ENCODE assay signal across 28 mouse cellular contexts in the genomic region with DNA sequence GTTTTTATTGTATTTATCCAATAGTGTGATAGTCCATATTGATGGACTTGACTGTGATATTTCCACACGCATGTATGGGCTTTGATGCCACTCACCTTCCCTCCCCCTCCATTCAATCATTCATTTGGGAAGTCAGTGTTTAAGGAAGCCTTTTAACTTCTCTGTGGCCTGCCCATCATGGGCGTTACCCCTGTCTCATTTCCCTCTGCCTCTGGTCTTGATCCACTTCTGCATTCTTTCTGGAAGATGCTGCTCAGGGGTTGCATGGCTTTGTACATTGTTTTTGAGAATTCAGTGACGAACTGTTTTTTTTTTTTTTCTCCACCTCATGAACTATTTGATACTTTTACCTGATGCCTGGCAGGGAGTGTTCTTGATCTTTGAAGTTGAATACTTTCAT. TPM values are rescaled to one million over a fixed set of nuclear protein-coding genes. Genes with fewer than 3 reads are reported as not detected.
"Had no signal": no experiment of that assay in that cellular context is flagged by ENCODE, and none has a peak within 500 bp of the region (broad histone marks: within the 10 kb centered on the region; RNA-seq: fewer than 3 reads in every experiment).

No protein-coding gene starts in this region.

- H3K27ac ChIP-seq: heart, embryonic 10.5 days; hindbrain, embryonic 13.5 days; hindbrain, embryonic 15.5 days; hindbrain, postnatal 0 days; kidney, embryonic 15.5 days; kidney, postnatal 0 days; limb, embryonic 13.5 days; limb, embryonic 15.5 days; liver, embryonic 12.5 days had no signal

- H3K36me3 ChIP-seq: heart, embryonic 10.5 days; heart, embryonic 12.5 days; hindbrain, embryonic 13.5 days; hindbrain, embryonic 15.5 days; kidney, embryonic 15.5 days; limb, embryonic 13.5 days; limb, embryonic 15.5 days; liver, embryonic 12.5 days had no signal

- H3K4me3 ChIP-seq: heart, embryonic 10.5 days; heart, embryonic 12.5 days; hindbrain, embryonic 13.5 days; hindbrain, embryonic 15.5 days; kidney, embryonic 15.5 days; limb, embryonic 13.5 days; limb, embryonic 15.5 days; liver, embryonic 12.5 days had no signal

- H3K9me3 ChIP-seq: heart, embryonic 10.5 days; heart, embryonic 12.5 days; hindbrain, embryonic 13.5 days; hindbrain, embryonic 15.5 days; kidney, embryonic 15.5 days; limb, embryonic 13.5 days; limb, embryonic 15.5 days; liver, embryonic 12.5 days had no signal

- ATAC-seq: hindbrain, postnatal 0 days; intestine, embryonic 16.5 days; liver, embryonic 12.5 days had no signal

- DNase-seq: gastrocnemius, postnatal 14 days; gastrocnemius, postnatal 36 days; heart, postnatal 10 days; heart, postnatal 4 days; kidney, adult 11 months; kidney, adult 2 months; kidney, adult 9 months; kidney, postnatal 14 days; kidney, postnatal 36 days; layer of hippocampus, adult 9-11 months; layer of hippocampus, postnatal 36 days; left cerebral cortex, postnatal 4 days had no signal

- H3K27me3 ChIP-seq: hindbrain, embryonic 13.5 days; hindbrain, embryonic 15.5 days; kidney, embryonic 15.5 days; limb, embryonic 13.5 days; limb, embryonic 15.5 days; liver, embryonic 12.5 days had no signal

- H3K4me1 ChIP-seq: heart, embryonic 10.5 days; hindbrain, embryonic 13.5 days; hindbrain, embryonic 15.5 days; kidney, embryonic 15.5 days; liver, embryonic 12.5 days had no signal

RNA-seq across cellular contexts. Expression of gene Ano2, which starts 38.9 kb away (rescaled TPM):
- total RNA-seq: gastrocnemius, adult 18-20 months; gastrocnemius, postnatal 36 days; heart, adult 8-10 months; heart, postnatal 10 days; heart, postnatal 25 days had no signal
- polyA plus RNA-seq: gonadal fat pad, adult 2 months; limb, embryonic 13.5 days; liver, adult 2 months had no signal
